Mouse (Mus musculus) megakaryocyte, embryonic 14.5 days (primary cell): ENCODE data around the gene Spg21.

Source experiments
- FLI1 ChIP-seq: IDR thresholded peaks from 2 replicates; pipeline ENCODE4 v1.6.1; 2012; ENCODE audit warnings: low read length, inconsistent platforms, mixed read lengths
- GATA1 ChIP-seq: IDR thresholded peaks from 3 replicates; pipeline ENCODE4 v1.6.1; 2012; ENCODE audit warnings: mixed read lengths, low read length, inconsistent platforms, borderline replicate concordance

- TF ChIP-seq FLI1: no peak
- TF ChIP-seq GATA1: no peak
These were observed 30.3 kb upstream of the Spg21 start for GRCm38 (mm10) chr9:65430401-65430800.
